Mouse (Mus musculus): ENCODE data around the gene Tmem235. TPM values are rescaled to one million over a fixed set of nuclear protein-coding genes. Genes with fewer than 3 reads are reported as not detected.
A peak's percentile ranks its signal among the peaks of the same experiment; 100 is the strongest.
"Not testable (repeated sequence)": the region's sequence is repeated elsewhere in the genome, so short reads cannot be mapped to it uniquely, and the experiment has no call there.

Gene Tmem235
- total RNA-seq (2021): not detected

DNA sequence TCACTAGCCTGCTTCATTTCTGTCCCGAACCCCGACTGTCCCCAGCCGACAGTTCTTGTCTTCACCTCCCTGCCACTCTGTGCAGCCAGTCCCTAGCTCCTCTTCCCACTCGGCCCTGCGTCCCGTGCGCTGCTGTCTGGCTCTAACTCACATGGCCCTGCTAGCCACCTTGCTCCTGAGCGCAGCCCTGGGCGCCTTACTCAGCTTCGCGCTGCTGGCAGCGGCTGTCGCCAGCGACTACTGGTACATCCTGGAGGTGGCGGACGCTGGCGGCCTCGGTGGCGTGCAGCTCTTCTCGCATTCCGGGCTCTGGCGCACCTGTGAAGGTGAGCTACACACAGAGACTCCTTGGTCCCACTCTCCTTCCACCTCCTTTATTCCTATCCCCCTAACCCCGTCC, at the start of gene Tmem235:
TSS of gene Tmem235 (plus strand) at position 152 of the 400 bp plus-strand sequence.
- intact Hi-C loops (cut with DNase I): no loop called here

DNA sequence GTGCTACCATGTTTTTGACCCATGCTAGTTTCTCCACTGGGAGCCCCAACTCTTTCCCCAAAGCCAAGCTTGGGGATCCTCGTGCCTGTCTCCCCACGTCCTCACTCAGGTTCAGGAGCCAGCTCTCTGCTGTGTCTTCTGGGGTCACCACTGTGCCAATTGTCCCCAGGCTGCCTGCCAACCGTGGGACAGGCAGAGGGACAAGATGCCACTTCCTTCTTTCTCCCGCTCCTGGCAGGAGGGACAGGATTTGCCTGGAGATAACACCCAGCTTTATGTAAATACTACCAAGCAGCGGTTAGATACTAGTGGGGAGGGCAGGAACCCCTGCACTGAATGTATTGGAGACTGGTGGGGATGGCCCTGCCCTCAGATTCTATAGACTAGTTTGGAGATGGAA, 46.7 kb upstream of the Tmem235 start:
- intact Hi-C loops (cut with DNase I): no loop called here

More for the DNA sequence above, at the start of gene Tmem235:
- no peak for DNase-seq (ENCODE audit: low spot score)

DNA sequence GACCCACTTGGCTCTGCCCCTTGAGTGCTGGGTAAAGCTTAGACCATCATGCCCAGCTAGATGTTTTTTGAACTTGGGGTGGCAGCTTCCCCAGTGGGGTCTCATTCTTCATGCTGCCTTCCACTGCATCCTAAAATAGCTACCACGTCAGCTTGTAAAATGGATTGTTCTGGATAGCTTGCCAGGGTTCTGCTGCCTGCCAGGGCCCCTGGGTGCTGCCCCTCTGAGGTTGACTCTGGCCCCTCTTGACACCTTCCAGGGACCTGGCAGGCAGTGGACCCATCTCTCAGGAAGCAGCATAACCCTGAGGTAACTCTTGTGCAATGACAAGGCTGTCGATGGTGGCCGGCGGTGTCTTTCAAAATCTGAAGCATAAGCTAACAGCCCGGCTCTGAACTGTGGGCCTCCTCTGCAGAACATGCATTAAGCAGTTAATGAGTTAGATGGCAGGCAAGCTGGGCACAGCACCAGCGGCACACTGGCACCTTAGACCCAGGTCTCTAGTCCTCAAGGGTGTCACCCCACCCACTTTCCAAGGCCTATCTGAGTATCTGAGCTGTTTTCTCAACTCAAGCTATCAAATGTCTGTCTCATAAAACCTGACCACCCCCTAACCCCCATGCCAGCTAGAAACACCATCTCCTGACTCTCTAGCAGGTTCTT, 45.7 kb upstream of the Tmem235 start:
- DNase-seq (ENCODE audit: low spot score): no peak
- intact Hi-C loops (cut with DNase I): no loop called here

More for the DNA sequence above, 46.7 kb upstream of the Tmem235 start:
- no peak for DNase-seq (ENCODE audit: low spot score)

DNA sequence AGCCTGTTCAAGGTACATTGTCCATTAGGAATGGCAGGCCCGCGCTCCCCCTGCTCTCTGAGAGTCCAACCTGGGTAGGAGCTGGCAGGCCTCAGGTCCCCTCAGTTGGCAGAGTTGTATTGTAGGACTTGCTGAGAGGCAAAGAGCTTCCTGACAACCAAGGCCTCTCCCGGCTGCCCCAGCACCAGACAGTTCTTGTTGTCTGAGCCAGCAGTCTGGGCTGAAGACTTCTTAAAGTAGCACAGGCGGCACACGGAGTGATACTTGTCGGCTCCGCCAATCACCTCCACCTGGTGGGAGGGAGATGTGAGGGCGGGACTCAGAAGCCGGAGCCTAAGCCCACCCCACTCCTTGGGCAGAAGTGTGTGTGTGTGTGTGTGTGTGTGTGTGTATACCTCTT, 44.7 kb upstream of the Tmem235 start:
- DNase-seq (ENCODE audit: low spot score); intact Hi-C loops (cut with DNase I): not testable (repeated sequence)

DNA sequence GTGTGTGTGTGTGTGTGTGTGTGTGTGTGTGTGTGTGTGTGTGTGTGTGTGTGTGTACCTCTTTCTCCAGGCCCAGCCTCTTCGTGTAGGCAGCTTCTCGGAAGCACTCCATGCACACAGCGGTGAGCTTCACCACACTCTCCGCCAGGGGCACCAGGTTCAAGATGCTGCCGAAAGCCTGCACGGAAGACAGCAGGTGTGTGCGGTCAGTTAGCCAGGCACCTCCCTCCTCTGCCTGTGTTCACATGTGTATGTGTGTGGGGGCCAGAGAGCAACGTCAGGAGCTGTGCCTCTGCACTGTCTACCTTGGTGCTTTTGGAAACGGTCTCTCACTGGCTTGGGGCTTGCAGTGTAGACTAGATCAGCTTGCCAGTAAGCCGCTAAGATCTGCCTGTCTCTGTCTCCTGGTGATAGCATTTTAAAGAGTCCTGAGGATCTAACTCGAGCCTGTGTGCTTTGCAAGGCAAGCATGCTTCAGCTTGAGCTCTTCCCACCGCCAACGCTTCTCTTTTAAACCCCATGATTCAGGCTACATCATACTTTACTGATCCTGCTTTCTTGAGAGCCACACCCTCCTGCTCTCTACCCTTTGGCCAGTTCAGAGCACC, 44.1 kb upstream of the Tmem235 start:
- no peak for DNase-seq (ENCODE audit: low spot score)
- intact Hi-C loops (cut with DNase I): no loop called here

DNA sequence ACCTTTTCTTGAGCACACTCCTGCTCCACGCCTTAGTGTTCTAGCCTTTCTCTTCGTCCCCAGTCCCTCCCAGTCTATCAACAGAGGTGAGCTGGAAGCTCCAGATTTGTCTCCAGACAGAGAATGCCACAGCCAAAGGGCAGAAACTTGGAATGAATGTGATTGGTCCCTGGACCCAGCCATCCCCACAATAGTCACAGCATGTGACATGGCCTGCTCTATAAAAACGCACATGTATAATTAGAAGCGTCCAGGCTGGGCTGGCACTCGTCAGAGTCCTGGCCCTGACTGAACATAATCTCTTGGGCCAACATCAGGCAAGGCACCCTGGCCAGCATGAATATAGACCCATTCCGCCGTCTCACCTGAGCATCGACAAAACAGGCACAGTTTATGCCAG, 41.5 kb upstream of the Tmem235 start:
- DNase-seq (ENCODE audit: low spot score): peak; percentile 44
- intact Hi-C loops (cut with DNase I): no loop called here

DNA sequence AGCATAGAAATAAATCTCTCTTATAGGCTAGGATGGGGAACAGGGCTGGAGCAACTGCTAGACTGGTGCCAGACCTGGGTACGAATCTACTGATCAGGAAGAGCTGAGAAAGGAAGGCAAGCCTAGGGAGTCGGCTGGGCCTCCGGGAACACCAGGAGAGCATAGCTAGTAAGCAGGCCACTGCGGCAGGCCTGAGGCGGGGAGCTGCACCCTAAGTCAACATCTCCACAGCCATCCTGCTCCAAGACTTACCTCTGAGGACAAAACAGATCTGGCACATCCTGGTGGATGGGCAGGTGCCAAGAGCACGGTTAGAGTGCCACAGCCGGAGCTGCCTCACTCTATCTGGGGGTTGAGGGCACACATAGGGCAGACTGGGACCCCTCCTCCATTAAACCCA, 40.4 kb upstream of the Tmem235 start:
- intact Hi-C loops (cut with DNase I): no loop called here
- no peak for DNase-seq (ENCODE audit: low spot score)

DNA sequence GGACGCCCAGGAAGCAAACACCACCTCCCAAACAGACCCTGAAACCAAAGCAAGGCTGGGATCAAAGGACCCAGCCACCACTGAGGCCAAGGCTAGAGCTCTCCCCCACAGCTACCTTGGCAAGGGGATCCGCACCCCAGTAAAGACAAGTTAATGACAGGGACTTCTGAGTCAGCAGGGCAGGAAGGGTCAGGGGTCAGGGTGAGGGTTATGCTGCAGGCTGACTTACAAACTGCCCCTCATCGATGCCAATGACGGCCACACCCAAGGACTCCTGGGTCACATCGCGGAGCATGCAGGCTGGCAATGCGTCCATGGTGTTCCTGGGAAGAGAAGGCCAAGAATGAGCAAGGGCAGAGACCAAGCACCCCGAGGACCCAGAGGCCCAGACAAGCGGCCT, 38.7 kb upstream of the Tmem235 start:
- intact Hi-C loops (cut with DNase I): no loop called here
- no peak for DNase-seq (ENCODE audit: low spot score)

DNA sequence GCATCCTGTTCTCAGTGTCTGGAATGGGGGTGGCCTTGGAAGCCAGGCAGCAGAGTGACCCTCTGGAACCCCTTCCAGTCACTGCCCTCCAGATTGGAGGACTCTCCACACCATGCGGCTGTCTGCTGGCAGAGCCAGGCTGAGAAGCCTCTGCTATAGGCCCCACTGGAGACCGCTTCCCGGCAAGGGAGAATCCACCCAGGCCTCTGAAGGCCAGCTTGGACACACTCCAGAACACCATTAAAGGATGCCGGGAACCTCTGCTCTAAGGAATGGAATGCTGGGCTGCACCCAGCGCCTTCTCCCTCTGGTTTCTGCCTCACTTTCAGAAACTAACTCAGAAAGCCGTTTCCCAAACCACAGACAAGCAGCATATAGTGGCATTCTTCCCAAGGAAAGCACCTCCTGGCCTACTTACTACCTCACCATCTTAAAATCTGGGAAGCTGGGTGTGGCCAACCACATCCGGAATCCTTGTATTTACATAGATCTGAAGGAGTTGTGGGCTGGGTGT, 37.8 kb upstream of the Tmem235 start:
- no peak for DNase-seq (ENCODE audit: low spot score)
- intact Hi-C loops (cut with DNase I): no loop called here

DNA sequence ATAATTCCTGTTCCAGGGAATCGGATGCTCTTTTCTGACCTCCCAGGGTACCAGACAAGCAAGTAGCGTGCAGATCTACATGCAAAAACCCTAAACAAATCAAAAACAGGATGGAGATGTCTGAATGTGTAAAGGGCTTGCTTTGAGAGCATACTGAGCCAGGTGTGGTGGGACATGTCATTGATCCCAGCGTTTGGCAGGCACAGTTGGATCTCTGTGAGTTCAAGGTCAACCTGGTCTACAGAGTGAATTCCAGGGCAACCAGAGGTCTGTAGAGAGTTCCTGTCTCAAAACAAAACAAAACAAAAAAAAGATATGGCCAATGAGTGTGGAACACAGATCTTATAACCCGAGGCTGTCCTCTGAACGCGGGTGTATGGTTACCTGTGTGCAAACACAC, 37.1 kb upstream of the Tmem235 start:
- no peak for DNase-seq (ENCODE audit: low spot score)
- intact Hi-C loops (cut with DNase I): no loop called here

DNA sequence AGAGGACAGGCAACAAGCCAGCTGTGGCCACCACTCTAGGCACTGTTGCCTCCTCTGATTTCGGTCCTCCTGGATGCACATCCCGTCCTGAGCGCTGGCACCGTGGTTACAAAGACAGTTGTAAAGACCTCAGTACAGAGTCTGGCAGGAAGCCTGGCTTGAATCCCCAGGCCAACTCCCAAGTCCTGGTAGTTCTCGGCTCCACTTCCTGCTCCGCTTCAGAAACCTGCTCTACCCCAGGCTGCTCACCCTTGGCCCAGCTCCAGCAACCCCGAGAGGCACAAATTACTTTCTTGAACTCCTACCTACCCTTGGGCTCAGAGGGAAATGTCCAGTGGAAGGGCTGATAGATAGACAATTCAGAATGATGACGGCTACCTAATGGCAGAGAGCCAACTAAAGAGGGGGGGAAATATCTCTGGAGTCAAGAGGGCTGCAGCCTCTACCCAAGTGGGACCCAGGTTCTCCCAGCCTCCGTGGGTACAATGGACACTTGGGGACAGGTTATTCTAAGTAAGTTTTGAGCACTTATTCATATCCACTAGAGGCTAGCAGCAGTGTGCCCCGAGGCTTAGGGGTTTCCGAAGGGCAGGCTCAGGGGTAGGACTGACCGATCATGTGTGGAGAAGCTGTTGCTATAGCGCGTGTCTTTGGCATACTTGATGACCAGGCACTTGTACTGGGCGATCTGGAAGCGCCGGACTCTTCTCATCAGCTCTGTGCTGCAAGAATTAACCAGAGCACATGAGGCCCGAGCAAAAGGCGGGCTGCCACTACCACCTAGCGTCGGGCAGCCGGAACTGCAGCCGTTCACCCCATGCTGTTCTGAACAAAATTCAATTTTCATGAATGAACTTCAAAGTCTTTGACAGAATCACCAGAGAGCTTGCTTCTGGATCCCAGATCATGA, 36.2 kb upstream of the Tmem235 start:
- intact Hi-C loops (cut with DNase I): loop anchor here (1.0 to 2.0 kb wide), 4 partner anchors 34 to 440 kb away; no protein-coding TSS in a partner anchor
- DNase-seq (ENCODE audit: low spot score): peak; percentile 66

DNA sequence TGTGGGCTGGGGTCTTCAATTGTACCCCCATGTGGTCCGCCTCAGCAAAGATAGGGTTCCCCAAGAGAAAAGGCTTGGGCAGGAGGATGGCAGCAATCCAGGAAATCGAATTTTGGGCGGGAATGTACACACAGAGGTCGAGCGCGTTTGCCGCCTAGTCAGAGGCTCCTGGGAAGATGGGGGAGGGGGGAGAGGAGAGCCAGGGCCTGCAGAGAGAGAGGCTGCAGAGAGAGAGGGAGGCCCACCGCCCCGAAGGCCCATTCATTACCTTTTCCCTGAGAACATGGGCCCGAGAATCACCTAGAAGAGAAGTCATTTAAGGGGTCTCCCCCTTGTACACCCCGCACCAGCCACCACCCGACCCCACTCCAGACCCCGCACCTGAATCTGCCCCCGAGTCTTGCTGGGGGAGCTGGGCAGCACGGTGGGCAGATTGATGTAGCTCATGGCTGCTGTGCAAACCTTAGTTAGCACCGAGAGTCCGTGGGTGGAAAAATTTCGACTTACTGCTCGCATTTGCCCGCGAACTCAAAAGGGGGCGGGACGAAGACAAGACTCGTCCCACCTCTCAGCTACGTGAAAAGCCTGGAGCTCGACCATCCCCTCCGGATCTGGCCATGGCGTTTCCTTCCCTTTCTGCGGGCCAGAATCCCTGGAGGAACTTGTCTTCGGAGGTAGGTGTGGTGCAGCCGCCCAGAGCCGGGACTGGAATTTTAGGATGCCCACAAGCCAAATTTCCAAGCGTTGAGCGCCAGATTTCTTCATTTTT, 35.0 kb upstream of the Tmem235 start, which contains the start of the genes Afmid and Tk1:
TSS of gene Afmid (plus strand) at position 592 of the 769 bp plus-strand sequence.
TSS of gene Tk1 (minus strand) at position 760 of the 769 bp plus-strand sequence.
- intact Hi-C loops (cut with DNase I): loop anchor here (2.0 kb wide), 3 partner anchors 47 to 441 kb away; no protein-coding TSS in a partner anchor
- DNase-seq (ENCODE audit: low spot score): peak; percentile 67

DNA sequence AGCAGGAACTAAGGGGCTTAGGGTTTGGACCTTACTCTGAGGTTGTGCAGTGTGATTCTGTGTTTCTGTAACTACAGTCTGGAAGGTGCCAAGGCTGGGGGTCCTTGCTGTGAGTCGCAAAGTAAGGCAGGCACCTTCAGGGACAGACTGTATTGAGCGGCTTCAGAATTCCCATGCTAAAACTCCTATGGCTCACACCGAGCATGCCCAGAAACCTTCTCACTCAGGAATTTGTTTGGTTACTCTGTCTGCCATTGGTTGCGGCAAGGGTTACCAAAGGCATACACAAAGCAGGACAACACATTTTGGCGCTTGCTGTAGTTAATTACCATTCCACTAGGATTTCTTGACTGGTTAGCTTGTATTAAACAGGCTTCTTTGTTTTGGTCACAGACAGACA, 34.4 kb upstream of the Tmem235 start:
- intact Hi-C loops (cut with DNase I): no loop called here
- DNase-seq (ENCODE audit: low spot score): no peak

DNA sequence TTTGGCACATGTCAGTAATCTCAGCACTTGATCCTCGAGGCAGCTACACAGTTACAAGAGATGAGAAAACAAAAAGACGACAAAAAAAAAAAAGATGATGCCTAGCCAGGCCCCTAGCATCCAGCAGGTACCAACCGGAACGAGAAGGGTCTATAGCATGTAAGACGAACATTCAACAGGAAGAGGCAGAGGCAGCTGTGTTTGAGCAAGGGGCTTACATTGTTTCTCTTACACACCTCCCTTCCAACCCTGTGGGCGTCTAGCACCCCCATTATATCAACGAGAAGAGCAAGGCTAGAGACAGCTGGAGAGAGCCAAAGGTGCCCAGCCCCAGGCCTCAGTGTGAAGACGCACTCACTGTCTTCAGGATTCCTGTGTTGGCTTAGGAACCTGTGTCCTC, 33.6 kb upstream of the Tmem235 start:
- no peak for DNase-seq (ENCODE audit: low spot score)
- intact Hi-C loops (cut with DNase I): no loop called here

DNA sequence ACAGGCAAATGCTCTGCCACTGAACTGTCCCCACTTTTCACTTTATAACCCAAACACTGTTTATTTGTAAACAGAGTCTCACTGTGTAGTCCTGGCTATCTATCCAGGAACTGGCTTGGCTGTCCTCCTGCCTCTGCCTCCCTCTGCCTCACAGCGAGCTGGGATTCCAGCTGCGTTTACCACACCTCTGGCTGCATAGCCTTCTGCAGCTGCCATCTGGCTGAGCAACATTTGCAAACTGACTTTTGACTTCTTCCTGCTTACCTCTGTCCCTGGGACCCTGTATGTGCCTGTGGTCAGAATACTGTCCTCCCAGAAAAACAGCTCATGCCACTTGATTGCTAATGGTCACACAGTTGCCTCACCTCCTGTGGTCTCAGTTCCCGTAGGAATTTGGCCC, 33.2 kb upstream of the Tmem235 start:
- intact Hi-C loops (cut with DNase I): no loop called here
- DNase-seq (ENCODE audit: low spot score): no peak

DNA sequence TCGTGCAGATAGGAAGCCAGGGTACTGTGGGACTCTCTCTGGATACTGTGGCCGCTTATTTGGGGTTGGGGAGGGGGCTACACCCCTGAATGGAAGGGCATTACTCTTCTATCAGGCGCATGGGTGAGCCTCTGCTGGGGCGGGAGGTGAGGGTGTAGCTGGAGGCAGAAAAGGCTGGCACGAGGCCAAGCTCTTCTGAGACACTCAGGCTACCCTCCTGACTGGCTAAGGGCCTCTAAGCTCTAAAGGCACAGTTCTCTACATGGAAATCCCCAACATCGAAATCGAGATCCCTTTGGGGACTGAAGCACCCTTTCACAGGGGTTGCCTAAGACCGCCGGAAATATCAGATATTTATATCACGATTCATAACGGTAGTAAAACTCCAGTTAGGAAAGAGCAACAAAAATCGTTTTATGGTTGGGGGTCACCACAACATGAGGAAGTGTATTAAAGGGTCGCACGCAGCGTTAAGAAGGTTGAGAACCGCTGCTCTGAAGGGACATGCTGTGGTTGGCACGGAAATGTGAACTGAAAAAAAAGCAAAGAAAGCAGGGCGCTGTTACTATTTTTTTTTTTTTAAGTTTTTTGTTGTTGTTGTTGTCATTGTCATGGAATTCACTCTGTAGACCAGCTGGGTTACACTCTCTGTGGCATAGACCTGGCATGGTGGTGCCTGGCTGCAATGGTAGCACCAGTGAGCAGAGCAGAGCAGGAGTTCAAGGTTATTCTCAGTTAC, 32.2 kb upstream of the Tmem235 start:
- intact Hi-C loops (cut with DNase I): no loop called here
- no peak for DNase-seq (ENCODE audit: low spot score)

DNA sequence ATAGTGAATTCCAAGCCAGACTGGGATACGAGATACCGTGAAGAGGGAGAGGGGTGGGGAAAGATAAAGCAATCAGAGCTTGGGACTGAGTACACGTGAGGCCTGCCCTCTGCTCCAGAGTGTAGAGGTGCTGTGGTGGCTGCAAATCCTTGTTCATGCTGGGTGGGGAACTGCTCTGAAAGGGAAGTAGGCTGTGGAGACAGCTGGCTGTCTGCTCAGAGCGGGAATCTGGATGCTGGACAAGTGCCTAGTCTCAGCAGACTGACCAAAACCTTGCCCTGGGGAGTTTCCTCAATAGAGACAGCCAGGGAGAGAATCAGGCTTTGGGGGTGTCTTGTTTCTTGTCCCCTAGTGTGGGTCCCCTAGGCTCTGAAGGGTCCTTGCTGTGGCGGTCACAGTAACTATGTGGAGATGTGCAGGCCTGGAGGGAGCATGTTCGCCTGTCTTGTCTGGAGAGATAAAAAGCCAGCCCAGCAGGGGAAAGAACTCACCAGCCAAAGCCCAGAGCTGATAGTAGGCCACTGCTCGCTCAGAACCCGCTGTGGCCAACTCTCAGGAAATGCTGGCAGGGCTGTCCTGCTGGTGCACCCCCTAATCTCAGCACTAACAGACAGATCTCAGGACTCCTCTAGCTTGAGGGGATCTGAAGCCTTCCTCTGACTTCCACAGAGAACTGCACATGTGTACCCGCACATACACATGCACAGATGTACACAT, 31.5 kb upstream of the Tmem235 start:
- intact Hi-C loops (cut with DNase I): no loop called here
- peak; percentile 36 for DNase-seq (ENCODE audit: low spot score)

DNA sequence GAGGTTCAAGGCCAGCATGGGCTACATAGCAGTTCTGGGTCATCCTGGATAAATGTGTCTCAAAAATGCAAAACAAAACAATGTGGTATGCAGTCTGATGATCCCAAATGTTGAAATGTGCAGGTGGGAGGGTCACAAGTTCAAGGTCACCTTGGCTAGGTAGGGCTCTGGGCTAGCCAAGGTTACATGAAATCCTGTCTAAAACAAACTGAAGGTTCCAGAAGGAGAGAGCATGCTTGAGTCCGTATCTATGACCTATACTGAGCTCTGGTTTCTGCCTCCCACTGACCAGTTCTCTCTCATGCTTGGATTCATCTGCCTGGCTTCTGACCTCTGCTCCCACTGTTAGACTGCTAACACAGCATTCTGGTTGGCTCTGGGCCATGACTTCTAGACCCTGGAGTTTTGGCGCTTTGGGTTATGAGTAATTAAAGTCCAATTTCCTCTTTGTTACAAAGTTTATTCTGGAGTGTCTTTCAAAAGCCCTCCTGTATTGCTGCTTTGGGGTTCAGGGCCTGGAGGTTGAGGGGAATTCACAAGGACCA, 30.8 kb upstream of the Tmem235 start:
- intact Hi-C loops (cut with DNase I): no loop called here
- no peak for DNase-seq (ENCODE audit: low spot score)

All from heart, postnatal 25 days (tissue).